Mouse (Mus musculus) midbrain, embryonic 16.5 days (tissue): ENCODE results near the gene Hdac11. TPM values are rescaled to one million over a fixed set of nuclear protein-coding genes. Genes with fewer than 3 reads are reported as not detected.

ENCODE experiments used
- ATAC-seq: fragments of 200-750 bp; cut with Nextera tagmentation; 2 replicates; pipeline ENCODE4 v1.8.0; 2017; ENCODE audit warnings: moderate TSS enrichment
- H3K27ac ChIP-seq: fragments of 300-500 bp; sonication (generic); 2 replicates; pipeline ENCODE4 v1.5.1; 2014; ENCODE audit warnings: mild to moderate bottlenecking, low read length, mixed read lengths
- H3K27me3 ChIP-seq: fragments of 300-500 bp; sonication (generic); 2 replicates; pipeline ENCODE4 v1.6.1; 2014; ENCODE audit warnings: low read depth, low read length, mixed read lengths; ENCODE audit not compliant: control insufficient read depth, insufficient read depth
- H3K36me3 ChIP-seq: fragments of 300-500 bp; sonication (generic); 2 replicates; pipeline ENCODE4 v1.6.1; 2014; ENCODE audit warnings: mild to moderate bottlenecking, low read length, moderate library complexity, mixed read lengths; ENCODE audit not compliant: control insufficient read depth, insufficient read depth
- H3K4me1 ChIP-seq: fragments of 300-500 bp; sonication (generic); 2 replicates; pipeline ENCODE4 v1.6.1; 2014; ENCODE audit warnings: mild to moderate bottlenecking, low read length, mixed read lengths; ENCODE audit not compliant: control insufficient read depth, insufficient read depth
- H3K4me2 ChIP-seq: fragments of 300-500 bp; sonication (generic); 2 replicates; pipeline ENCODE4 v1.6.1; 2014; ENCODE audit warnings: mild to moderate bottlenecking, low read length, mixed read lengths
- H3K4me3 ChIP-seq: fragments of 300-500 bp; sonication (generic); 2 replicates; pipeline ENCODE4 v1.5.1; 2014; ENCODE audit warnings: low read depth, mild to moderate bottlenecking, low read length, moderate library complexity, mixed read lengths
- H3K9ac ChIP-seq: fragments of 300-500 bp; sonication (generic); 2 replicates; pipeline ENCODE4 v1.6.1; 2014; ENCODE audit warnings: low read depth, low read length, mixed read lengths
- H3K9me3 ChIP-seq: fragments of 300-500 bp; sonication (generic); replicated peaks from 2 replicates; pipeline ENCODE4 v1.6.1; 2014; ENCODE audit warnings: mild to moderate bottlenecking, low read length, mixed read lengths; ENCODE audit not compliant: control insufficient read depth, poor library complexity, severe bottlenecking
- WGBS: fragments of 180-500 bp; shearing (Covaris S2); extraction: QIAGEN DNeasy Blood & Tissue Kit; methylation state at CpG from one replicate; pipeline ENCODE4 v1.1.7; 2014; 5-methylcytosine and 5-hydroxymethylcytosine counted together
- polyA plus RNA-seq: library from polyadenylated mRNA; unstranded; fragments of >200 nt; fragmentation: Nextera tagmentation; extraction: Ambion mirVana; gene quantifications from 2 replicates; pipeline ENCODE4 v1.2.1, GENCODE M21; 2015

Hdac11 gene
- polyA plus RNA-seq, 1 experiment from 2014 or later, result 56.3 TPM

DNA sequence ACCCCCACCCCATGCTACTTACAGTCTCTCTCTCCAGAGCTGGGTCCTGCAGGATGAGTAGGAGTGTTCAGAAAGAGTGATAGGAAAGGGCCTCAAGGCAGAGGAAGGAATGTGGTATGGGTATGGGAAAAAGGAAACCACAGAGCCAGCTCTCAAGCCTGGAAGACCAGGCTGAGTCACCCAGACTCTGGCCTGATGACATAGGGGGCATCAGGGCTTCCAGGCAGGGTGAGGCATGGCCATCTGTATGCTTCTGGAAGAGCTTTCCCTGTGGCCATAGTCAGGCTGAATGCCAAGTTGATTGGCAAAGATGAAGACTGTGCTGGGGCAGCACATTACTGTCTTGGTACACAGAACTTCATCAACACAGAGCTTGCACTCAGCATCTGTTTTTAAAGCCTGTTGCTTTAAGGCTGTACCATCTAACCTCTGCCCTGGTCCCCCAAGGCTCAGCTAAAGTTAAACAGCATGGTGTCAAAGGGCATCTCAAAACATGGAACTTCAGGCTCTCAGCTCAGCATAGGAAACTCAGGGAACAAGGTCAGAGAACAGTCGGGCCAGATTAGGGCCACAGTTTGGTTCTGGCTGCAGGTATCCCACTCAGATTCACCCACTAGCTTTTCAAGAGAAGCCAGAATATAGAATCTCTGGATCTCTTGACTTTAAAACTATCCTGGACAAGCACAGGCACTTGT is 36.5 kb downstream of the Hdac11 start:
- no peaks in the 10 kb centered on the region; the same call in 1 of the 2 replicates for H3K27me3 ChIP-seq
- no peaks in the 10 kb centered on the region for H3K36me3 ChIP-seq
- no peak overlapping the region for H3K4me3 ChIP-seq
- WGBS, result 86% methylated on average over 1 of the region's 1 CpGs
- H3K9ac ChIP-seq, result no peak overlapping the region
- no peak for ATAC-seq
- H3K27ac ChIP-seq, result no peak overlapping the region
- no peaks in the 10 kb centered on the region for H3K4me1 ChIP-seq
- H3K4me2 ChIP-seq, result no peak overlapping the region
- H3K9me3 ChIP-seq, result no peaks in the 10 kb centered on the region

DNA sequence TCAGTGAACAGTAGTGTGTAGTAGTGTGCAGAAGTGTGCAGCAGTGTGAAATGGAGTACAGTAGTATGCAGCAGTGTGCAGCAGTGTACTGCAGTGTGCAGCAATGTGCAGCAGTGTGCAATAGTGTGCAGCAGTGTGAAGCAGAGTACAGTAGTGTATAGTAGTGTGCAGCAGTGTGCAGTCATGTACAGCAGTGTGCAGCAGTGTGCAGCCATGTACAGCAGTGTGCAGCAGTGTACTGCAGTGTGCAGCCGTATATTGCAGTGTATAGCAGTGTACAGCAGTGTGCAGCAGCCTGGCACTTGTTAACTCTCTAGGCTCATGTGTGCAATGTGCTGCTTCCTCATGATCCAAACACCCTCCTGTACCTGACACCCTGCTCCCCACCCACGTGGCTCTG is 42.0 kb downstream of the Hdac11 start:
- no peak for ATAC-seq
- no peaks in the 10 kb centered on the region for H3K27me3 ChIP-seq
- H3K4me2 ChIP-seq, result no peak overlapping the region
- H3K9ac ChIP-seq, result no peak overlapping the region
- H3K36me3 ChIP-seq, result no peaks in the 10 kb centered on the region
- H3K27ac ChIP-seq, result no peak overlapping the region
- H3K9me3 ChIP-seq, result no peaks in the 10 kb centered on the region
- WGBS, result 62% methylated on average over 2 of the region's 2 CpGs
- no peak overlapping the region for H3K4me3 ChIP-seq
- H3K4me1 ChIP-seq, result no peaks in the 10 kb centered on the region

DNA sequence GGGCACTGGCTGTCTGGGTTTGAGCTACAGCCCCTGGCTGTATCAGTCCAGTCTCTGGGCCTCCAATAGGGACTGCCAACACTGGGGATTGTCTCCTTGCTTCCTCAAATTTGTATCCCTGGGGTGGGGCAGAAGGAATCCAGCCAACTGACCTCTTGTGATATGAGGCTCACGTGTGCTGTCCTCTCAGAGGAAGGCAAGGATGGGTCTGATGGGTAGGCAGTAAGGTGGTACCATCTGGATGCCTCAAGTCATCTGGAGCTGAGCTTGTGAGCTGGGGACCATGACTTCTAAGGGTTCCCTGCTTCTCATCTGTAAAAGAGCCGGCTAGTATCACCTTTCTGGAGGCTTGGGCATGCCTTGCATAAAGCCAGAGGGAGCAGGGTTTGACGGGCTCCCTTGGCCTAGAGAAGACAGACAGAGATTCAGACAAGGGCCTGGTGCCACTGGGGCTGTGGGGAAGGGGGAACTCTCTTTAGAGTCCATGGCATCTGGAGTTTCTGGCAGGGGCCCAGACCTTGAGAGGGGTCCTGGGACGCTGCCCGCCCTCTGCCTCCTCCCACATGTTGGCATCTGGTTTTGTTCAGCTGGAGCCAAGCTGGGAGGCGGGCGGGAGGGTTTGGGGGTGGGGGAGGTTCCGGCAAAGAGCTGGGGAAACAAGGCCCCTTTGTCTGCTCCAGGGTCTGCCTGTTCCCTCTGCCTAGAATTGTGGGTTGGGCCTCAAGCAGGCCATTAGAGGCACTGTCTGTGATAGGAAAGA is 44.1 kb downstream of the Hdac11 start:
- peak overlapping the region; percentile 31; the same call in 1 of the 2 replicates for H3K27ac ChIP-seq
- no peaks in the 10 kb centered on the region for H3K9me3 ChIP-seq
- WGBS, result 34% methylated on average over 8 of the region's 8 CpGs
- H3K4me1 ChIP-seq, result no peaks in the 10 kb centered on the region
- H3K4me2 ChIP-seq, result no peak overlapping the region
- H3K36me3 ChIP-seq, result no peaks in the 10 kb centered on the region
- H3K4me3 ChIP-seq, result no peak overlapping the region
- no peak overlapping the region for H3K9ac ChIP-seq
- ATAC-seq, result peak; percentile 52
- no peaks in the 10 kb centered on the region for H3K27me3 ChIP-seq

DNA sequence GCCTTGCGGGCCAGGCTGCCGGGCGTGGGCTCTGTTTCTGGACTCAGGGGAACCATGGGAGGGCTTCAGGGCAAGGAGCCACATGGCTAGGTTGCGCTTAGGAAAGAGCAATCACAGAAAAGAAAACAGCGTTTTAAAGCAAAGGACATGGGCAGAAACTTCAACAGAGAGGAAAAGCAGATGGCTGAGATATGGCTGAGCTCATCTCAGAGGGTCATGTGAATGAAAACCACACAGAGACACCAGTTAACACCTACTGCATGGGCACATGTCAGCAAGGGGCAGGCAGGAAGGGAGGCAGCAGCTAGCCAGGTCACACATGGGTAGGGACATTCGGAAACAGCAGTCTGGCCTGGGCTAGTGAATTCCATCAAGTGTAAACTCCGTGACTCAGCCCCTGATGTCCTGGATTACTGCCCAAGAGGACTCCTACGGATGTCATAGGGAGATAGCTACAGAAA is 45.4 kb downstream of the Hdac11 start:
- H3K4me1 ChIP-seq, result no peaks in the 10 kb centered on the region
- no peak overlapping the region for H3K4me3 ChIP-seq
- no peaks in the 10 kb centered on the region for H3K27me3 ChIP-seq
- H3K4me2 ChIP-seq, result no peak overlapping the region
- no peak for ATAC-seq
- no peak overlapping the region for H3K9ac ChIP-seq
- no peaks in the 10 kb centered on the region for H3K36me3 ChIP-seq
- WGBS, result 83% methylated on average over 8 of the region's 8 CpGs
- no peak overlapping the region for H3K27ac ChIP-seq
- no peaks in the 10 kb centered on the region for H3K9me3 ChIP-seq

DNA sequence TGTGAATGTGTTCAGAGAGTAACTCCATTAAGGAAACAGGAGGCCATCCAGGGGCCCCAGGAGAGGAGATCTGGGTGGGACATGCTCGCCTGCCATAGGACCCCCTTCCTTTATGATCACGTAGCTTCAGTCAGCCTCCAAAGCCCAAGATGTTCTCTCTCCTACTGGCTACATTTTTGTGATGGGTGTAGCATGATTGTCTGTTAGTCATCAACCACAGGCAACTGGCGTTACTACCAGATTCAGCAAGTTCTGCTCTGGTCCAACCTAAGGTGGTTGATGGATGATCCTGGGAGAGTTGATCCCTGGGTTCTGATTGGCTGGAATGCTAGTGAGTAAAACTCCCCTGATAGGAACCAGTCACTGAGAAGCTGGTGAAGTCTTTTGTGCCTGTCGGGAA is 46.1 kb downstream of the Hdac11 start:
- Histone ChIP-seq H3K9me3 (no peaks in the 10 kb centered on the region), H3K27ac (no peak overlapping the region), H3K4me2 (no peak overlapping the region), H3K27me3 (no peaks in the 10 kb centered on the region), H3K4me1 (no peaks in the 10 kb centered on the region), H3K36me3 (no peaks in the 10 kb centered on the region), H3K9ac (no peak overlapping the region), H3K4me3 (no peak overlapping the region)
- WGBS, result 91% methylated on average over 4 of the region's 4 CpGs
- no peak for ATAC-seq

DNA sequence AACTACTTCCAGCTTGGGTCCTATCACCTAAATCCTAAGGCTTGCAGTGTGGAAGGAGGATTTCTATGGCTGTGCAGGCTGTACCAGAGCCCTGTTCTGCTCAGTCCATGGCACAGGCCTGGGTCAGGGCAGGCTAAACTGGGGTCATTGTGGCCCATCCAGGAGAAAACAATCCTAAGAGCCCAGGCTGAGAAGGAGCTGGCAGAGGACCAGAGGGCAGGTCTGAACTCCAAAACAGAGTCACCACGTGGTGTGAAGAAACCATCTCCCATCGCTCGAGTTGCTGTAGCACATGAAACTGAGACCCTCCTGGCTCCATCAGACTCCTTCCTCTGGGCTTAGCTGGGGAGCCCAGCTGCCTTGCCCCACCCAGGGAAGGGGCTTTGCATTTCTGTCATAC is 48.9 kb downstream of the Hdac11 start:
- H3K27ac ChIP-seq, result no peak overlapping the region
- H3K9me3 ChIP-seq, result no peaks in the 10 kb centered on the region
- H3K36me3 ChIP-seq, result no peaks in the 10 kb centered on the region
- no peak overlapping the region for H3K9ac ChIP-seq
- no peak overlapping the region for H3K4me3 ChIP-seq
- 74% methylated on average over 3 of the region's 3 CpGs for WGBS
- no peaks in the 10 kb centered on the region for H3K4me1 ChIP-seq
- ATAC-seq, result no peak
- no peak overlapping the region for H3K4me2 ChIP-seq
- no peaks in the 10 kb centered on the region for H3K27me3 ChIP-seq

DNA sequence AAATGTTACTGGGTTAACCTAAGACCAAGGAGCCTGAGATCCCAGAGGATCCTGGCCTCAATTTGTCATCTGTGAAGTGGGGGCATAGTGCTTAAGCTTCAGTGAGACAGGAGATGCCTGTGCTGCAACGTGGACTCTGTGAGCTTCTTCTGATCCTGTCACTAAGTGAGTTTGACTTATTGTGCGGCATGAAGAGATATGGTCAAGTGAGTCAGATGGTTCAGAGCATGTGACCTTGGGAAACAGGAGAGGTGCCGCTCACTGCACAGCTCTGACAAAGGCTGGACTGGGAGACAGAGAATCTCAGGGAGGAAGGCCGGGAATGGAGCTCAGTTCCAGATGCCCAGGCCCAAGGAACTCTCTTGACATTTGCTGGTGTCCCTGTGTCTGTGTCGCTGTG is 49.3 kb downstream of the Hdac11 start:
- Histone ChIP-seq H3K4me3 (no peak overlapping the region), H3K4me1 (no peaks in the 10 kb centered on the region), H3K9me3 (no peaks in the 10 kb centered on the region), H3K27me3 (no peaks in the 10 kb centered on the region), H3K36me3 (no peaks in the 10 kb centered on the region), H3K4me2 (no peak overlapping the region), H3K9ac (no peak overlapping the region), H3K27ac (no peak overlapping the region)
- no peak for ATAC-seq
- WGBS, result 84% methylated on average over 5 of the region's 5 CpGs

DNA sequence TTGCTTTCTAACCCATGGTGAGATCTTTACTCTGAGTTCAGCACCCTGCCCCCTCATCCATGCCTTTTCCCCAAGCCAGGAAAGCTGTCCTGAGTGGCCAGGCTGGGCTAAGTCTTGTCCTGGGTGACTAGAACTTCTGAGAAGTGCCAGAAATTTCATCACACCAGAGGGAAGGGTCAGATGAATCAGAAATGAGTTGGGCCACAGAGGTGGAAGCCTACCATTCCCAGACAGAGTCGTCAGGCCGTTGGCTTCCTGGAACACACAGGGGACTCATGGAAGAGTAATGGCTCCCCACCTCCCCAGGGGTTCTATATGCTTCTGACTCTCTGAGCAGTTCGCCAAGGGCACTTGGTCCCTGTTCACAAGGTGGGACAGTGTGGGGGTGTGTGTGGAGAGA is 51.0 kb downstream of the Hdac11 start:
- no peak for ATAC-seq
- WGBS, result 78% methylated on average over 3 of the region's 3 CpGs

DNA sequence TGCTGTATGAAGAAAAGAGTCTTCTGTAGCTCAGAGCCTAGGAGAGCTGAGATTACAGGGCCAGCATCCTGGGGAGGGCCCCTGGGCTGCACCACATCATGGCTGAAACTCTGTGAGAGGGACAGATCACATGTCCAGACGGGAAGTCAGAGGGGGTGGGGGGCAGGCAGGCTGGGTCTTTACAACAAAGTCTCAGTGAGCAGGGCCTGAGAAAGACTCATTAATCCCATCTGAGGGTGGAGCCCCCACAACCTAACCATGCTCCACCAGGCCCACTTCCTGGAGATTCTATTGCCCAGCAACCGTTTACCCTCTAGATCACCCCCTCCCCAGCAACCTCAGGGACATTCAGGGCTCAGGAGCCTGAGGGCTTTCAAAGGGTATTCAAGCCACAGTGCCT is 53.3 kb downstream of the Hdac11 start:
- WGBS, result 0% methylated on average over 2 of the region's 2 CpGs
- Histone ChIP-seq H3K27me3 (peaks cover 7% of the 10 kb centered on the region), H3K9ac (no peak overlapping the region), H3K4me3 (no peak overlapping the region), H3K36me3 (no peaks in the 10 kb centered on the region), H3K4me1 (peaks cover 6% of the 10 kb centered on the region; the same call in 1 of the 2 replicates), H3K27ac (no peak overlapping the region), H3K9me3 (no peaks in the 10 kb centered on the region), H3K4me2 (no peak overlapping the region)
- ATAC-seq, result no peak

More for the DNA sequence above, 51.0 kb downstream of the Hdac11 start:
- no peak overlapping the region for H3K27ac ChIP-seq
- H3K36me3 ChIP-seq, result no peaks in the 10 kb centered on the region
- H3K4me2 ChIP-seq, result no peak overlapping the region
- H3K9ac ChIP-seq, result no peak overlapping the region
- peaks cover 2% of the 10 kb centered on the region; the same call in 1 of the 2 replicates for H3K27me3 ChIP-seq
- H3K9me3 ChIP-seq, result no peaks in the 10 kb centered on the region
- no peak overlapping the region for H3K4me3 ChIP-seq
- no peaks in the 10 kb centered on the region for H3K4me1 ChIP-seq
